Mouse (Mus musculus) adrenal gland, postnatal 25 days (tissue): ENCODE measurements at regions not wholly inside any gene's neighbourhood (a gene's known extent, or its start where the extent isn't known, plus 50 kb on each side); places are given as distances from the start of the nearest gene placed in this dataset.

ENCODE experiments used
- DNase-seq: peaks from one replicate; pipeline ENCODE4 v3.0.0; 2021; ENCODE audit warnings: mixed read lengths

DNA sequence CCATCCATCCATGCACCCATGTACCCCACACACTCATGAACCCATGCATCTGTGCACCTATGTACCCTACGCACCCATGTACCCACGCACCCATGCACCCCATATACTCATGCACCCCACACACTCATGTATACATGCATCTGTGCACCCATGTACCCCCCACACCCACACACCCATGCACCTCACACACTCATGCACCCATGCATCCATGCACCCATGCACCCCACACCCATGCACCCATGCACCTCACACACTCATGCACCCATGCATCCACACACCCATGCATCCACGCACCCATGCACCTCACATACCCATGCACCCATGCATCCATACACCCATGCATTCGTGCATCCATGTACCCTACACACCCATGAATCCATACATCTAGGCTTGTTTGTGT is 63.6 kb downstream of the 4930564D02Rik start:
- DNase-seq: no peak

DNA sequence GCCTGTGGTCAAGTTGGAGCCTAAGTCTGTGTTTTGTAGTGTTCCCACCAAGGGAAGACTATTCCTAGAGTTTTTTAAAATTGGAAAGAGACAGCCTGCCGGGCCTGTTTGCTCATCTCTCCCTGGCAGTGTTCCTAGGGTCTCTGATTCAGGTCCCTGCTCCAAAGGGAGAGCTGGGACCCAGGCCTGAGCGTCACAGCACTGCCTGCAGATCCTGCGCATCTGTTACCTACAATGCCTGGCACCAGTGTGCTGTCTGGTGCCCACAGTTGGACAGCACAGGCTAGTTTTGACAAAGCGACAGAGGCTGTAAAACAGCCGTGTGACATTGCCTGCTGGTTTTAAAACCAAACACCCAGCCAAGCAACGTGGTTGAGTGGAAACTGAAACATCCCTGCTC is 64.4 kb downstream of the 4930564D02Rik start:
- no peak for DNase-seq

DNA sequence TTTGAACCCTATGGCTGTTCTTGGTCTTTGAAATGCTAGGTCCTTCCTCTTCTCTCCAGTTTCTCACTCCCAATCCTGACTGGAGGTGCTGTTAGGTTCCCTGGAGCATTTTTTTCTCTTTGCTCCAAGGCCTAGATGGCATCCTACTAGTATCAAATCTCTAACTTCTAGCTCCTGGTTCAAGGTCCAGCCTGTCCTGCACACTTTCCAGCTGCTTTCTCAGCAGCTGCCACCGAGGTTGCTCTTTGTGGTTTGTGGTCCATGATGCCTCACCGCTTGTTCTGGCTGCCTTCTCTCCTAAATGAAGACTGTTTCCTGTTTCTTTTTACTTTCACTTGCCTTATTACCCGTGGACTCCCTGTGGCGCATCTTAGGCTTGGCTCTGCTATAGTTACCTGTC is 66.4 kb downstream of the 4930564D02Rik start:
- DNase-seq: no peak

DNA sequence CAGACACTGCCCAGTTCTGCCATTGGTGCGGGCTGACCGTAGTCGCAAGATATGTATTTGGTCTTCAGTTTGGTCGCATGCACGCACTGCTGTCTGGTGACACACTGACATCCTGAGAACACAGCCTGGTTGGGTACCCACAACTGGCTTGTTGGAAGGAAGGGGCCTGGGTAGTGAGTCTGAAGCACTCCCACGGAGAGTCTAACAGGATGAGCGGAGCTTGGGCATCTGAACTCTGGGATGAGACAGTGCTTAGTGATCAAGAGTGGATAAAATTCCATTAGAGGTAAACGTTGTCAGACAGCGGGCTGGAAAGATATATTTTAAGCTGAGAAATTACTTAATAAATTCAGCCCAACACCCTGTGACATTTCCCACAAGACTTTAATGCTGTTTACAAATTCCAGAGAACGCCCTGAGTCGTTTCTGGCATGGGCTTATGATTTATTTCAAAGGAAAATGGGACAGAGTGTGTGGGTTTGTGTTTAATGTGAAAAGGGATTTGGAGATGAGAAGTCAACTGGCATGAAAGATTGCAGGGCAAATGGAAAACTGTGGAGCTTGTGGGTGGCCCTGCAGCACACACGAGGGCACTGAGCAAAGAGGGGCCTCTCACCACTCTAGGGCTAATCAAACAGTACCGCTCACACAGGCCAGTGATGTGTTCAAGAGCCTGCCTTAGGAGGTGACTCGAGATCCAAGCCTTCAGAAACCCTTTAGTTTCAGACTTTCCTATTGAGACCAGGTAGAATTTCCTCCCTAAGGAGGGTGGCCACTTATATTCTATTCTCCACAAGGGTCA is 74.7 kb downstream of the 4930564D02Rik start:
- DNase-seq: no peak

DNA sequence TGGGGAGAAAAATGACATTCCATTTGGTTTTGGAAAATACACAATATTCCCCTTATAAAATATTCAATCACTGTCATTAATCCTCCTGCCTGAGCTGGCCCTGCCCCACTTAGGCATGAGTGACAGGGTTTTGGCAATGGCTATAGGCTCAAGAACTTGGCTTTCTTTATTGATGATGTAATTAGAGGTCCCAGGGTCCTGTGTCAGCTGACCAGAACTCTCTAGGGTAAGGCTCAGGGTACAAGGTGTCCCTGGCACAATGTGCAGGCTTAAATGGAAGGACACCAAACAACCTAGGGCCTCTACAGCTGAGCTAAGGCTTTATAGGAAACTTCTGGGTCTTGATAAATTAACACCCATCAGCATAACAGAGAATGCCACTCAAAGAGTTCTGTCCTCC is 76.0 kb downstream of the 4930564D02Rik start:
- DNase-seq: peak; percentile 3

DNA sequence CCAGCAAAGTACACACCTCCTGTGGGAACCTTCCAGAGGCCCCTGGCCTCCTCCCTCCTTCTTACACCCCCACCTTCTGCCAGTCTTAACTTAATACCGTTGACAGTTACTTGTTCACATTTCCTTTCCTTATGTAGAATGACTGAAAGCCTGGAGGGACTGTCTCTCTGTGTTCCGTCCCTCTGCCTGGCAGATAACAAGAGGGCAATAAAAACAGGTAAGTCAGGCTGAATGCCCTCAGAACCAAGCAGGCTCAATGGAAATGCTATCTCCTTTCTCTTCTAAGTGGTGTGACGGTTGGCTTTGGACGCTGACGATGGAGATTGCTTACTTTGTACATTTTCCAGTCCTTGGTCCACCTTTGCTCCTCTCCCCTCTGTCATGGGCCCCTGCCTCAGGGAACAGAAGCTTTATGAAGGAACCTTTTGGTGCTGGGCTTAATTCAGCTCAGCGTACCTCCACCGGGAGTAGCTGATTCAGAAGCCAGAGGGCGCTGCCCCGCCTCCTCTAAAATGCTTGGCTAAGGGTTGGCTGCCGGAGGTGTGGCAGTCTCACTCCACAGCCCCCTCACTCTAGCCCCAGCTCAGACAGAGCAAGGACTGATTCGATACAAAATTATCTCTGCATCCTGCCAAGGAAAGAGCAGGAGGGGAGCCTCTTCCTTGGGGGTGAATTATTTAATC is 85.0 kb downstream of the 4930564D02Rik start:
- peak; percentile 45 for DNase-seq

DNA sequence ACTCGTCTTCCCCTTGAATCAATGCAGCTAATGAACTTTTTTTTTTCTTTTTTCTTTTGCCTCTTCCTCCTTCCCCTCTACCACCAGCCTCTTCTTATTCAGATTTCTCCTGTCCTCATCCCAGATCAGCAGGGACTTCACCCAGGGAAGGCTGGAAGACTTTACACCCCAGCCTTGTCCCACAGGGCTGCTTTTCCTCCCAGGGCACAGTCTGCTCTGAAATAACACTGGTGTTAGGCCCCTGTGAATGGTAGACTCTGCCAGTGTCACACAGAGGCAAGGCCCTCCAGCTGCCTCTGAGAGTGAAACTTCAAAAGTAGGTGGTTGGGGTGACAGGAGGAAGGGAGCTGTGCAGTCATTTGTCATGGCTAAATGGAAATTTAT is 85.5 kb downstream of the 4930564D02Rik start:
- DNase-seq: no peak

DNA sequence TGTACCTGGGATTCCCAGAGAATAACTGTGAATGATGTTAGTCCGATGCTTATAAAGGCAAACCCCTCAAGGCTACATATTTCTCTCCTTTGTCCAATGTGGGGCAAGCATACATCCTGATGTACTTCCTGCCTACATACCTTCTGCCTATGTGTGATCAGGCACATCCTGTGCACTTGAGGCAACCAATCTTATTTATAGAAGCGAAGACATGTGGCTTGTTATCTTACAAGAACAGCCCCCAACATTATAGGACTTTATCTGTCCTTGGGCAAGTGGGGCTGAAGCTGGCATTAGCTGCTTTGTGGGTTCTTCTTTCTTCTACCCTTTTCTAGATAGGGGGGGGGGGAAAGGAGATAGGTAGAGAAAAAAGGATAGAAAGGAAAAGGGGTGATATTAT is 91.7 kb downstream of the 4930564D02Rik start:
- DNase-seq: no peak

DNA sequence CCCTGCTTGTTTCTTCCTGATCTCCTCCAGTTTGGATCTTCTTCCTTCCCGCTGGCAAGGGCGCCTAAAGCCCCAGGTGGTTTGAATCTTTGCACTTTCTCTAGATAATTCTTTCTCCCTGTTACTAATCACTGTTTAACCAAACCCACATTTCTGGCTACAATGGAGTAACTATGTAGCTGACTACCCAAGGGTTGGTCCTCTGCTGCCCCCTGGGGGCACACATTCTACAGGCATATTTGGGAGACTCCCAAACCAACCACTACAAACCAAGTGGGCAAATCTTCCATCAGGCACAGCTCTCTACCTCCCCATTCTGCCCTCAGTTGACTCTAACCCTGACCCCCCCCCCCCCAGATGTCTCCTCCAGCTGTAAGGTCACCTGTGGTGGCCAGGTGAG is 98.7 kb downstream of the 4930564D02Rik start:
- peak; percentile 79 for DNase-seq

DNA sequence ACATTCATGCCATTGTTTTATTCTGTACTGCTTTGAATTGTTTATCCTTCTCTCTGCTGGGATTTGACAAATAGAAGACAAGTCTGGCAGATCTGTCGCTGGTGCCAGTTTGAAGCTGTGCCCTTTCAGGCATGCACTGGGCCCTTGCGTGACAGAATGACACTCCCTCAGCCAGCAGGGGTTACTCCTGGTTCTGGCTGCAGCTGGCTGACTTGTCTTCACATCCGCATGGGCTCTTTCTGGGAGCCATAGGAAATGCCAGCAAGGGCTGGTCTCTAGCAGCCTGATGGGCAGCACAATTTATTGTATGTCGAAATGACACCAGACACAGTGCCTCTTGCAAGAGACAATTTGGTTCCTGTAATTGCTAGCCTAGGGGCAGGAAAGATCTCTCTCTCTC is 102.5 kb downstream of the 4930564D02Rik start:
- DNase-seq: no peak

DNA sequence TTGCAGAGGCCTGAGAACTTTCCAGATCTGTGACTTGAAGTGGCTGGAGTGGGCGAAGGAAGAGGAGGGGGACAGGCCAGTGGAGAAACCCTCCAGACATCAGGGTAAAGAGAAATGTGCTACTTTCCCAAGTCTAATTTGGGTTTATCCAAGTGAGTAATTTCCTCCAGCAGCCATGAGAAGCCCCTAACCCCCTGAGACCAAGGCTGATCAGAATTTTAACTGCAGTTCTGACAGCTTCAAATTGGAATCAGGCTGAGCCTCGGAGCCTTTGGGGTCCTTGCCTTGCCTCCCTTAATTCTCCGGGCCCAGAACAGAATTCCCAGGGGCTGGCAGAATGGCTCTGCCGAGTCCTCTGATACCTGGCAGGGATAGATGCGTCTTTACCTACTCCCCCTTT is 104.9 kb downstream of the 4930564D02Rik start:
- no peak for DNase-seq

DNA sequence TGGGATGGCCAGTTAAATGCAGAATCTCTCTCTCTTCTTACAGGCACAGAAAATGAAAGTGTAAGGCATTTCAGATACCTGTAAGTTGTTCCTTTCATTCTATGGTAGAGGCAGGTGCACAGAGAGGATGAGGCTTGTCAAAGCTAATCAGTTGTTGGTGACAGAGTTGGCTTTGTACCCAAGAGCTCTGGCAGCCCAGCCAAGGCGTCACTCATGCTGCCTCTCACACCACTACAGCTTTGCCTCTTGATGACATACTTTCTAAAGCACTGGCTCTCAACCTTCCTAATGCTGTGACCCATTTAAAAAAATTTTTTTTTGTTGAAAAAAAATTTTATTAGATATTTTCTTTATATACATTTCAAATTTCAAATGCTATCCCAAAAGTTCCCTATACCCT is 105.4 kb downstream of the 4930564D02Rik start:
- DNase-seq: no peak

DNA sequence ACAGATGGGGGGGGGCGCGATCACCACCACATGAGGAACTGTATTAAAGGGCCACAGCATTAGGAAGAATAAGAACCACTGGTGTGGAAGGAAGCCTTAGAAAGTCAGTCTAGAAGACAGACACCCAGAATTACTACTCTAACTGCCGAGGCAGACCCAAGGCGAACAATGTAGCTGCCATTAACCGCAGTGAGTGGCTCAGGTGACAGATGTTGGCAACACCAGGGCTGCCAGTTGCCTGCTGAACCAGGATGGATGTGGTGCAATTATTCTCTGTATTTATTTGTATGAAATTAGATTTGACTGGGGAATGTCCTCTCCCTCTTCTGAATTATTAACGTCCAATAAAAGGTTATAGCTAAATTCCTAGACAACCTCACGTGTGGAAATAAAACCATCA is 124.7 kb downstream of the 4930564D02Rik start:
- DNase-seq: no peak

DNA sequence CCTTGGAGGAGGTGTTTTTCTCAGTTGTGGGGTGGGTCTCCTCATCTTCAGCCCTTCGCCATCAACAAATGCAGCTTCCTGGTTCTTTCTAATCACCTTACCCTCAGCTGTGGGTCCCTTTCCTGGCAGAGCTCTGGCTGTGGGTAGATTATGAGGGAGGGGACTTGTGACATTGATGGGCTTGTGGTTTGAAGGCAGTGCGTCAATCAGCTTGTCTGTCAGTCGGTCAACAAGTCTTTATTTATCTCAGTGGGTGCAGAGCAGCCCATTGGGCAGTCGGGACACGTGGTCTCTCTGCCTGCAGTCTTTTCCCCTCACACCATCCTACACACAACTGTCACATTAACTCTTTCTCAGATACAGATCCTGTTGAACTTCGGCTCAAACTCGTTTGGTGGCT is 125.2 kb downstream of the 4930564D02Rik start:
- no peak for DNase-seq

DNA sequence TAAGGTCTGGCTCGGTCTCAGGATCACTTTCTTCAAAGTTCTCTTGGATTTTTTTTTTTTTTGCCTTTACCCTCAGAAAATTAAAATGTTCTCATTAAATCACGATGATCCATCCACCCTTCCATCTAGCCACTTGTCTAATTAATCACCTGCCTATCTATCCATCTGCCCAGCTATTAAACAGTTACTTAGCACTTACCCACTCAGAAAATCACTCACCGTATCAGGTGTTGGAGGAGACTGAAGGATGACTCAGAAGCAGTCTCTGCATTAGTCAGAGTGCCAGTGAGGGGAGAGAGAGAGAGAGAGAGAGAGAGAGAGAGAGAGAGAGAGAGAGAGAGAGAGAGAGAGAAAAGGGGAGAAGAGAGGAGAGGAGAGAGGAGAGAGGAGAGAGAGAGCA is 134.1 kb downstream of the 4930564D02Rik start:
- no peak for DNase-seq

DNA sequence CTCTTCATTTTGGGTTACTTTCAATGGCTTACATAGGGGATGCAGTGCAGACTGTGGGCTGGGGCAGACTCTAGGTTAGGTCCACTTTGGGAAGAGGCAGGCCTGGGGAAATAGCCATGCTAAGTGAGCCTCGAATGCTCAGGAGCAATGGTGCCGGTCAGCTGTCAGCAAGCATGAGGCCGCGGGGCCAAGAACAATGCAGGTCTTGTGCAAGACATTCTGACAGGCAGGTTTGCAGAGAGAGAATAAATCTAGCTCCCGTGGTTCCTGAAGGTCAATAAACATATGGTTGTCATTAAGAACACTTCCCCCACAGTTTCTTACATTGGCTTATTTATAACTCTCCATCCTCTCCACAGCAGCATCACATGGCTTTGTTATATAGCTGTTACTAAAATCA is 142.5 kb downstream of the 4930564D02Rik start:
- DNase-seq: no peak

DNA sequence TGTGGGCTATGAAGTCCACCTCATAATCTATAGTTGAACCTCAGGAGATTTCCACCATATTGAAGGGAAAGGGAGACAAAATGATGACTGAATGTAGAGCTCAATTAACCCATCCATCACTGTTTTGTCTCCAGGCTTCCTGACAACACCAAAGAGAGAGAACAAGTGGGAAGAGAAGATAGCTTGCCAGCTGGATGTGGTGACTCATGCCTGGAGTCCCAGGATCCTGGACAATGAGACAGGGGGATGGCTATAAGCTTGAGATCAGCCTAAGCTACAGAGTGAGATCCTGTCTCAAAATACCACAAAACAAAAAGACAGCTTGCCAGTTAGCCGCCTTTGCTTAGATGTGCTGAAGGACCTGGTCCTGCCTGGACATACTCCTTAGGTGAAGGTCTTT is 144.4 kb downstream of the 4930564D02Rik start:
- DNase-seq: no peak

DNA sequence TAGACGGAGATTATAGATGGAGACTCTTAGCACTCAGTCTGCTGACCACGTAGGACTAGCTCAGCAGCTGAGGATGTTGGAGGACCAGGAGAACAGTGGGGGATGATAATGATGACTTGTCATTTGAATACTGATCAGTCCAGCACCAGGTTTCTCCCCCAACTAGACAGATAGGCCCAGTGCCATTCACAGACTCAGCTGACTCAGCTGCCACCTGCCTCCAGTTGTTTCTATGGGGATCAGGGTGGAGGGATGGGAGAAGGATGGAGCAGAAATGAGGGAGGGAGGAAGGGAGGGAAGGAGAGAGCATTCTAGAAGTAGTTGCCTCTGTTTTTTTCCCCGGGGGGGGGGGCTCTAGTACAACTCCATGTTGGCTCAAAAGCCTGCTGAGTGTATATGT is 145.1 kb downstream of the 4930564D02Rik start:
- DNase-seq: no peak

DNA sequence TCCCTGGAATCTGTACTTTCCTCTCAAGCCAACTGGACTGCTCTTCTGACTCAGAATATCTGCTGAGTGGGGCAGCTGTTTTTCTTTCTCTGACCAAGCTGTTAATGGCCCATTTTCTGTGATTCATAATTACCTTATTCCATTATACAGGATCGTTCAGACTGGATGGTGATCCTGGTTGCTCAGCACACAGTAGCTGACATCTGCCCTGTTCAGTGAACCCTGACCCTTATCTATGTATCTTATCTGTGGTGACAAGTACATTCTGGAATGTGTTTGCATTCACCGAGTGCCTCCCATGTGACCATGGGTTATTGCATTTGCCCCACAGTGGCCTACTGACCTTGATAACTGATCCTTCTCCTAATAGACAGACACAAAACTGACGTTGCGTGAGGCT is 148.2 kb downstream of the 4930564D02Rik start:
- DNase-seq: no peak

DNA sequence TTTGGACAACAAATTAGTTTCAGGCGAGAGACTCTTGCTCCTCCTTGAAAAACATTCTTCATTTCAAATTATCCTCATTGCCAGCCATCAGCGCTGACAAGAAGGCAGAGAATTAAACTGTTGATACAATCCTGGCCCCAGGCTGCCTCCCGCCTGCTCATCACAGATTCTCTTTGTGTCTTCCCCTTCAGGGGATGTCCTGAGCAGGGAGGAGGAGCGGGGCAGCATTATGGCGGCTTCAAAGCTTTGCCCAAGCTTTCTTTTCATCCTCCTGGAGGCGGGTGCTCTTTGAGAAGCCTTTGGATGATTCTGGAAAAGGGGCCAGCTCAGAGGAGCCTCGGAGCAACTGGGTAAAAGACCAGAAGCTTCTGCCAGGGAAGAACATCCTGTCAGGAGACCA is 149.1 kb downstream of the 4930564D02Rik start:
- DNase-seq: no peak

DNA sequence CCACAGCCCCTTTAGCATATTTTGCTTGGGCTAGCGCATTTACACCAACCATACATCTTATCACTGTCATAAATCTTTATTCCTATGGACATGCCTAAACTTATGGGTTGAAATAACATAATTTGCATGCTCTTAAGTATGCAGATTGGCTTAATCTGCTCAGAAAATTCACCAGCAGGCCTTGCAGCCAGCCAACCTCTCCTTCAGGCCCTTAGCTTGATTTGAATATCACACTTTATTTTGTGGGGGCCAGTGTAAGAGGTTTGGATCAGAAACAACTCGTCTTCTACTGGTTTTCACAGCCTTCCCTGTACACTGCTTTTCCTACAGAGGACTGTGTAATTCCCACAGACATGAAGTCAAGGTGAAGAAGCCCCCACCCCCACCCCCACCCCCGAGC is 153.0 kb downstream of the 4930564D02Rik start:
- no peak for DNase-seq

DNA sequence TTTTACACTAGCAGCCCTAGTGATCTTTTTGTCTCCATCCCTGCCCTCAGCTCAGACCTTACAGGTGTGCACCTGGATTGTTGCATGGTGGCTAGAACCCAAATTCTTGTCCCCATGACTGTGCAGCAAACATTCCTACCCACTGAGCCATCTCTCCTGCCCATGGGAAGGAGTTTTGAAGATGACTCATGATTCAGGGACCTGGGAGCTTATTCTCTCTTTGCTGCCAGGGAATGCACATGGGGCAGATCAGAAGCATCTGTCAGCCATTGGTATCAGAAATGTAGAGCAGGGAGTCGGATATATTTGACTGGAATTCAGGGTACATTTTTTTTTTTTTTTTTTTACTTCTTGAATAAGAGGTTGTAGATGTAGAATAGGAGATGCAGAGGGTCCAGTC is 154.0 kb downstream of the 4930564D02Rik start:
- no peak for DNase-seq

DNA sequence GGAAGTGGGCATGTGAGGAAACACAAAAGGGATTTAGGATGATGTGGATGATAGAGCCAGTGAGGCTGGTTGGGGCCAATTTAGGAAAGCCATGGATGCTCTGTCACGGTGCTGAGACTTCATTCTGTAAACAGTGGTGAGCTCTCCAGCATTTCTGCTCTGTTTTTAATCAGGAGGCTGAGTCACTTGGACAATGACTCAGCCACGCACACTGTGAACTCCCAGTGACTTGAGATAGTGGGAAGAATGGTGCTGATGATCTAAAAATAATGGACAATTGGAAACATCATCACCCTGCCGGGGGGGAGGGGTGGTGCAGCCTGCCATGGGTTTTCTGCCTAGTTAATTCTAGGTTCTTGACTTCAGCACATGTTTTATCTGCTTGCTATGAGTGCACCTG is 156.3 kb downstream of the 4930564D02Rik start:
- DNase-seq: no peak

DNA sequence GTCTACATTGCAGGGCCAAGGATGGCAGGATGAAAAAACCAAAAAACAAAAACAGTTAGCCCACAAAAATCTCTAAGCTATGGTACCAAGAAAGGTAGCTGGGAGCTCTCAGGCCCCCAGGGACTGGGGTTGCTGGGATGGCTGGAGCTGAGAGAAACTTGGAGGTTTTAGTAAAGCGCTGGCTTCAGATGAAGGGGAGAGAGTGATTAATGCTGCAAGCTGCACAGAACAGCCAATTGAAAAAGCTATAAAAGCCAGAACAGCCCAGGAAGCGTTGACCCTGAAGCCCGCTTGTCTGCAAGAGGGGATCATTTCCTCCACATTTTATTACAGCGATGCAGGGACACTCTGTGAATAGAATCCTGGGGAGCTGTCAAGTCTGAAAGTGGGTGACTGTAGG is 157.0 kb downstream of the 4930564D02Rik start:
- DNase-seq: no peak
